Mouse (Mus musculus) midbrain, embryonic 11.5 days (tissue): ENCODE data around the gene Sypl2. TPM values are rescaled to one million over a fixed set of nuclear protein-coding genes. Genes with fewer than 3 reads are reported as not detected.
"Not testable (repeated sequence)": the region's sequence is repeated elsewhere in the genome, so short reads cannot be mapped to it uniquely, and the experiment has no call there.

Experiments
- ATAC-seq: fragments of 200-750 bp; cut with Nextera tagmentation; 2 replicates; pipeline ENCODE4 v1.8.0; 2017; ENCODE audit warnings: moderate TSS enrichment, moderate library complexity; ENCODE audit not compliant: low FRiP score
- DNase-seq: peaks from one replicate; pipeline ENCODE4 v3.0.0; 2015; ENCODE audit warnings: low spot score; ENCODE audit errors: missing footprints
- H3K27ac ChIP-seq: fragments of 300-500 bp; sonication (generic); 2 replicates; pipeline ENCODE4 v1.5.1; 2014; ENCODE audit warnings: low read depth, low read length
- H3K27me3 ChIP-seq: fragments of 300-500 bp; sonication (generic); 2 replicates; pipeline ENCODE4 v1.6.1; 2014; ENCODE audit warnings: mild to moderate bottlenecking, low read length, moderate library complexity, mixed read lengths; ENCODE audit not compliant: control insufficient read depth, insufficient read depth
- H3K36me3 ChIP-seq: fragments of 300-500 bp; sonication (generic); 2 replicates; pipeline ENCODE4 v1.6.1; 2014; ENCODE audit warnings: mild to moderate bottlenecking, low read length, moderate library complexity, mixed read lengths; ENCODE audit not compliant: control insufficient read depth, insufficient read depth
- H3K4me1 ChIP-seq: fragments of 300-500 bp; sonication (generic); 2 replicates; pipeline ENCODE4 v1.6.1; 2014; ENCODE audit warnings: low read length; ENCODE audit not compliant: control insufficient read depth, insufficient read depth
- H3K4me2 ChIP-seq: fragments of 300-500 bp; sonication (generic); 2 replicates; pipeline ENCODE4 v1.6.1; 2014; ENCODE audit warnings: mild to moderate bottlenecking, moderate library complexity
- H3K4me3 ChIP-seq: fragments of 300-500 bp; sonication (generic); 2 replicates; pipeline ENCODE4 v1.5.1; 2014; ENCODE audit warnings: low read depth, low read length
- H3K9ac ChIP-seq: fragments of 300-500 bp; sonication (generic); 2 replicates; pipeline ENCODE4 v1.6.1; 2014; ENCODE audit warnings: low read length
- H3K9me3 ChIP-seq: fragments of 300-500 bp; sonication (generic); 2 replicates; pipeline ENCODE4 v1.6.1; 2016; ENCODE audit warnings: low read length; ENCODE audit not compliant: control insufficient read depth
- WGBS: fragments of 180-500 bp; shearing (Covaris S2); extraction: QIAGEN DNeasy Blood & Tissue Kit; methylation state at CpG from one replicate; pipeline ENCODE4 v1.1.7; 2014; 5-methylcytosine and 5-hydroxymethylcytosine counted together
- polyA plus RNA-seq: library from polyadenylated mRNA; unstranded; fragments of >200 nt; fragmentation: Nextera tagmentation; extraction: Ambion mirVana; gene quantifications from 2 replicates; pipeline ENCODE4 v1.2.1, GENCODE M21; 2014

Gene Sypl2
- 0.93 and 1.3 TPM in 2 replicates for polyA plus RNA-seq

GRCm38 (mm10) chr3:108226558-108227350 lies at the start of gene Sypl2:
Gene Sypl2 (minus strand): TSS chr3:108226648.
- peaks cover 12% of the 10 kb centered on the region for H3K4me1 ChIP-seq
- ATAC-seq (peak; percentile 76), DNase-seq (peak; percentile 98)
- H3K9me3 ChIP-seq = no peaks in the 10 kb centered on the region
- peak within 1 kb of the TSS; percentile 57 for H3K9ac ChIP-seq
- H3K36me3 ChIP-seq = no peaks in the 10 kb centered on the region
- H3K27me3 ChIP-seq = peaks cover 39% of the 10 kb centered on the region
- peak within 1 kb of the TSS; percentile 54 for H3K4me2 ChIP-seq
- peak within 1 kb of the TSS; percentile 36 for H3K4me3 ChIP-seq
- 2% methylated on average over 34 of the region's 44 CpGs for WGBS
- H3K27ac ChIP-seq = no peak within 1 kb of the TSS

- Histone ChIP-seq H3K27me3 (no peaks in the 10 kb centered on the region), H3K4me1 (peaks cover 8% of the 10 kb centered on the region; the same call in 1 of the 2 replicates), H3K4me2 (no peak overlapping the region), H3K36me3 (peaks cover 7% of the 10 kb centered on the region; the same call in 1 of the 2 replicates), H3K9me3 (no peaks in the 10 kb centered on the region), H3K27ac (no peak overlapping the region), H3K4me3 (no peak overlapping the region), H3K9ac (no peak overlapping the region)
- no peak for ATAC-seq
- 83% methylated on average over 3 of the region's 3 CpGs for WGBS
- no peak for DNase-seq
Observed at GRCm38 (mm10) chr3:108259319-108259718, 32.9 kb upstream of the Sypl2 start.

GRCm38 (mm10) chr3:108257831-108258500 lies 31.5 kb upstream of the Sypl2 start:
- DNase-seq (no peak), ATAC-seq (no peak)
- Histone ChIP-seq H3K9me3 (no peaks in the 10 kb centered on the region), H3K9ac (peak overlapping the region; percentile 81), H3K4me3 (peak overlapping the region; percentile 69), H3K27ac (no peak overlapping the region), H3K27me3 (no peaks in the 10 kb centered on the region), H3K4me2 (peak overlapping the region; percentile 85), H3K36me3 (peaks cover 6% of the 10 kb centered on the region; the same call in 1 of the 2 replicates), H3K4me1 (peaks cover 8% of the 10 kb centered on the region; the same call in 1 of the 2 replicates)
- 79% methylated on average over 3 of the region's 3 CpGs for WGBS

- under 1% methylated on average over 79 of the region's 79 CpGs for WGBS
- DNase-seq (peak; percentile 99), ATAC-seq (peak; percentile 99)
- Histone ChIP-seq H3K9me3 (no peaks in the 10 kb centered on the region), H3K36me3 (0 out of 2 replicates have a peak, but pooled peaks cover under 1% of the 10 kb centered on the region), H3K27me3 (no peaks in the 10 kb centered on the region), H3K4me1 (peaks cover 8% of the 10 kb centered on the region; the same call in 1 of the 2 replicates), H3K4me3 (peak within 1 kb of the TSS; percentile 69), H3K27ac (no peak within 1 kb of the TSS), H3K4me2 (peak within 1 kb of the TSS; percentile 85), H3K9ac (peak within 1 kb of the TSS; percentile 81)
Observed at GRCm38 (mm10) chr3:108256719-108257637, 30.5 kb upstream of the Sypl2 start, which contains the start of gene Psma5. Gene Psma5 (plus strand): TSS chr3:108256926.

- Histone ChIP-seq H3K4me3 (no peak overlapping the region), H3K4me1 (no peaks in the 10 kb centered on the region), H3K9ac (no peak overlapping the region), H3K9me3 (no peaks in the 10 kb centered on the region), H3K27me3 (no peaks in the 10 kb centered on the region), H3K36me3 (no peaks in the 10 kb centered on the region), H3K27ac (no peak overlapping the region), H3K4me2 (no peak overlapping the region)
- 90% methylated on average over 2 of the region's 2 CpGs for WGBS
- no peak for DNase-seq
- no peak for ATAC-seq
Observed at GRCm38 (mm10) chr3:108246857-108247256, 20.4 kb upstream of the Sypl2 start.

- Histone ChIP-seq H3K4me1 (no peaks in the 10 kb centered on the region), H3K4me3 (no peak overlapping the region), H3K36me3 (no peaks in the 10 kb centered on the region), H3K27ac (no peak overlapping the region), H3K9me3 (no peaks in the 10 kb centered on the region), H3K27me3 (no peaks in the 10 kb centered on the region), H3K9ac (no peak overlapping the region), H3K4me2 (no peak overlapping the region)
- 88% methylated on average over 3 of the region's 3 CpGs for WGBS
- DNase-seq (no peak), ATAC-seq (no peak)
Observed at GRCm38 (mm10) chr3:108241243-108241839, 14.9 kb upstream of the Sypl2 start.

- H3K9ac ChIP-seq, H3K4me2 ChIP-seq, DNase-seq, ATAC-seq, H3K9me3 ChIP-seq, H3K36me3 ChIP-seq, H3K27me3 ChIP-seq, H3K4me3 ChIP-seq, H3K4me1 ChIP-seq, H3K27ac ChIP-seq: not testable (repeated sequence)
- WGBS = 83% methylated on average over 4 of the region's 4 CpGs
Observed at GRCm38 (mm10) chr3:108237474-108238102, 11.1 kb upstream of the Sypl2 start.

GRCm38 (mm10) chr3:108231646-108232045 lies 5.2 kb upstream of the Sypl2 start:
- H3K4me2 ChIP-seq = no peak overlapping the region
- H3K9ac ChIP-seq = no peak overlapping the region
- 84% methylated on average over 4 of the region's 4 CpGs for WGBS
- DNase-seq = no peak
- H3K36me3 ChIP-seq = no peaks in the 10 kb centered on the region
- no peak overlapping the region for H3K27ac ChIP-seq
- peaks cover 3% of the 10 kb centered on the region; the same call in 1 of the 2 replicates for H3K4me1 ChIP-seq
- ATAC-seq = no peak
- H3K4me3 ChIP-seq = no peak overlapping the region
- H3K9me3 ChIP-seq = no peaks in the 10 kb centered on the region
- H3K27me3 ChIP-seq = peaks cover 14% of the 10 kb centered on the region
